Mouse (Mus musculus): ENCODE results near the gene Mchr1. TPM values are rescaled to one million over a fixed set of nuclear protein-coding genes. Genes with fewer than 3 reads are reported as not detected.

Mchr1 gene
- total and polyA plus RNA-seq, 2 experiments from 2014 or later, result 4.5 to 4.7 TPM

DNA sequence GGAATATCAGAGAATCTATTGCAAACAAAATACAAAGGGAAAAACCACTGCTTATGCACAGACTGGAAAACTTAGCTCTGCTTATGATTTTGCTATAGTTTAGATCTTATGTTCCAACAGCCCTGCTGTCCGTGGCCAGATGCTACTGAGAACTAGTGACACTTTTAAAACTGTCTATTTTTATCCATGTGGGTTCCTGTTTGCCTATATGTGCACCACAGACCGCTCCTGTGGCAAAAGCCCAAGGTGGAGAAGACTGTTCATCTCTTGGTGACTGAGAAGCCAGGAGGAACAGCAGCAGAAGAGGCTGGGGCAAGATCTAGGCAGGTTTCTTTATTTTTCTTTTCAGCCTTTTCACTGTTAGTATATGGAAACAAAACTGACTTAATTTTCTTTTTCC is 32.1 kb downstream of the Mchr1 start:
- no peak overlapping the region for H3K27ac ChIP-seq (ENCODE audit: low read depth, low read length)
- no peaks in the 10 kb centered on the region for H3K36me3 ChIP-seq (ENCODE audit: insufficient read depth)
- DNase-seq (no peak), ATAC-seq (no peak)
- no peak for TF ChIP-seq CTCF (IDR thresholded peaks at IDR 0.05; ENCODE audit: low read depth)
- H3K27me3 ChIP-seq (ENCODE audit: insufficient read depth, low read length), result no peaks in the 10 kb centered on the region
- H3K9ac ChIP-seq, result no peak overlapping the region
- WGBS, result 79% methylated on average over 2 of the region's 2 CpGs
- no peak overlapping the region for H3K4me3 ChIP-seq (ENCODE audit: low read depth, low read length)
- H3K4me2 ChIP-seq (ENCODE audit: low read depth), result no peak overlapping the region
- 0 out of 2 replicates have a peak, but pooled peaks cover 4% of the 10 kb centered on the region for H3K4me1 ChIP-seq (ENCODE audit: insufficient read depth)
- H3K9me3 ChIP-seq (ENCODE audit: low read length), result no peaks in the 10 kb centered on the region

DNA sequence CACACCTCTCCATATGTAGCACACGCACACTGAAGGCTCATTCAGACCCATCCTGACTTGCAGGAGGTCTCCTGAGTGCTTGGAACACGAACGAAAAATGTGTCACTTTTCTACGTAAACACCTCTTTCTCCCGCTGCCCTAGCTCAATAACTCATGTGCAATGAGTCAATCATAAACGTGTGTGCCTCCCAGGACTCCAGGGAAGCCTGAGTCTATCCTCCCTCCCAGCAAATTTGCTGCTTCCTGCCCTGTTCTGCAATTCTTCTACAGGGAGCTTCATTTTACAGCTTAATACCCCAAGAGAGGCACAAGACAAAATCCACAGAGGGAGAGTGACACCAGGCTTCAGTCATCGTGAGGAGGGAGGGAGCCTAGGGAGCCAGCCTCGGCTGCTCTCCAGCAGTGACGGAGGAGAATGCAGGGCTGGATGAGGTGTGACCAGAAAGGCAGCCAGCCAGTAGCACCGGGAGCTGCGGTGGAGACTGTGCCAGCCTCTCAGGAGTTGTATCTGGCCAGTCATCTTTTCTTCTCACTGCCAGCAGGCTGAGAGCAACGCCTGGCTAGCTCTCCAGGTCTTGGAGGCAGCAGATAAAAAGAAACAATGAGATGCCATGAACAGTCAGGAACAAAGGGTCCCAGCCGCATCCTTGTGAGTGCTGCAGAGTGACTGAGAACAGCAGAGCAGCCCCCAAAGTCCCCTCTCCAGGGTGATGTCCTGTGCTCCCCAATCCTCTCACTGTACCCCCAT is 37.2 kb downstream of the Mchr1 start:
- TF ChIP-seq CTCF (IDR thresholded peaks at IDR 0.05; ENCODE audit: low read depth), result no peak
- H3K9ac ChIP-seq, result peak overlapping the region; percentile 44
- no peaks in the 10 kb centered on the region for H3K27me3 ChIP-seq (ENCODE audit: insufficient read depth, low read length)
- DNase-seq, result peak; percentile 73
- H3K4me1 ChIP-seq (ENCODE audit: insufficient read depth), result 0 out of 2 replicates have a peak, but pooled peaks cover 11% of the 10 kb centered on the region
- H3K9me3 ChIP-seq (ENCODE audit: low read length), result no peaks in the 10 kb centered on the region
- peak overlapping the region; percentile 66 for H3K27ac ChIP-seq (ENCODE audit: low read depth, low read length)
- H3K36me3 ChIP-seq (ENCODE audit: insufficient read depth), result no peaks in the 10 kb centered on the region
- H3K4me2 ChIP-seq (ENCODE audit: low read depth), result peak overlapping the region; percentile 21; the same call in 1 of the 2 replicates
- no peak overlapping the region for H3K4me3 ChIP-seq (ENCODE audit: low read depth, low read length)
- peak; percentile 86 for ATAC-seq
- WGBS, result 16% methylated on average over 13 of the region's 13 CpGs

DNA sequence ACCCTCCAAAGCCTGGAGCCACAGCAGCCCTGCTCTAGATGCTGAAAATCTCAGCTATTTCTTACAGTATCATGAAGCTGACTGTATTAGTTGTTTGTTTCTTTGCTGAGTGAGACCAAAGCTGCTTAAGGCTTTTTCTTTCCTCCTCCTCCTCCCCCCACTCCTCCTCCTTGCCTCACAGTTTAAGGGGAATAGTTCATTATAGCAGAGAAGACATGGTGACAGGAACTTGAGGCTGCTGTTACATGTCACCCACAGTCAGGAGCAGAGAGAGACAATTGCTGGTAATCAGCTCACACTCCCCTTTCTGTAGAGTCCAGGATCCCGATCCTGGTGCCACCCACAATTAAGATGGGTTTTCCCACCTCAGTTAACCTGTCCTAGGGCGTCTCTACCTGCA is 38.1 kb downstream of the Mchr1 start:
- peak; percentile 43; the same call in 1 of the 2 replicates for ATAC-seq
- WGBS, result 47% methylated on average over 2 of the region's 2 CpGs
- no peaks in the 10 kb centered on the region for H3K36me3 ChIP-seq (ENCODE audit: insufficient read depth)

DNA sequence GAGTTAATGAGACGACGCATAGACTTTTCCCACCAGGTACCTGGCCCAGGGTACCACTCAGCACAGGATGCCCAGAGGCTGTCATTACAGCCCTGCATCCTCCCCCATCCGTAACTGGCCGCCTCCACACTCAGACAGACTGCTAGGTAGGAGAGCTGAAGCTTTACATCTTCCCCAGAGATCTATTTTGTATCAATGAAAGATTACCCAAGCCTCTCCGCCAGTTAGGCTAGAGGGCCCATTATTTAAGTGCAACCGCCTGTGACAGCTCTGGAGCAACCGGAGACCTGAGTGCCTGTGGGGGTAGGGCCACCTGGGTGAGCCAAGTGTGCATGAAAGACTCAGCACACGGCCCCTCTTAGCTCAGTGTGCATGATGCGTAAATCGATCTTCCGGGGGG is 42.6 kb downstream of the Mchr1 start:
- no peak overlapping the region for H3K27ac ChIP-seq (ENCODE audit: low read depth, low read length)
- TF ChIP-seq CTCF (IDR thresholded peaks at IDR 0.05; ENCODE audit: low read depth), result no peak
- H3K9ac ChIP-seq, result no peak overlapping the region
- H3K4me2 ChIP-seq (ENCODE audit: low read depth), result no peak overlapping the region
- no peaks in the 10 kb centered on the region for H3K27me3 ChIP-seq (ENCODE audit: insufficient read depth, low read length)
- H3K9me3 ChIP-seq (ENCODE audit: low read length), result no peaks in the 10 kb centered on the region
- WGBS, result 8% methylated on average over 11 of the region's 11 CpGs
- H3K36me3 ChIP-seq (ENCODE audit: insufficient read depth), result no peaks in the 10 kb centered on the region
- 0 out of 2 replicates have a peak, but pooled peaks cover 2% of the 10 kb centered on the region for H3K4me1 ChIP-seq (ENCODE audit: insufficient read depth)
- ATAC-seq (no peak; the same call in 1 of the 2 replicates), DNase-seq (no peak)
- no peak overlapping the region for H3K4me3 ChIP-seq (ENCODE audit: low read depth, low read length)

More for the DNA sequence above, 38.1 kb downstream of the Mchr1 start:
- H3K4me2 ChIP-seq (ENCODE audit: low read depth), result no peak overlapping the region
- H3K9me3 ChIP-seq (ENCODE audit: low read length), result no peaks in the 10 kb centered on the region
- 0 out of 2 replicates have a peak overlapping the region, but pooled peaks have one; percentile 66 for H3K27ac ChIP-seq (ENCODE audit: low read depth, low read length)
- no peak overlapping the region for H3K9ac ChIP-seq
- peak; percentile 26 for DNase-seq
- H3K27me3 ChIP-seq (ENCODE audit: insufficient read depth, low read length), result no peaks in the 10 kb centered on the region
- no peak for TF ChIP-seq CTCF (IDR thresholded peaks at IDR 0.05; ENCODE audit: low read depth)
- H3K4me3 ChIP-seq (ENCODE audit: low read depth, low read length), result no peak overlapping the region
- 0 out of 2 replicates have a peak, but pooled peaks cover 11% of the 10 kb centered on the region for H3K4me1 ChIP-seq (ENCODE audit: insufficient read depth)

DNA sequence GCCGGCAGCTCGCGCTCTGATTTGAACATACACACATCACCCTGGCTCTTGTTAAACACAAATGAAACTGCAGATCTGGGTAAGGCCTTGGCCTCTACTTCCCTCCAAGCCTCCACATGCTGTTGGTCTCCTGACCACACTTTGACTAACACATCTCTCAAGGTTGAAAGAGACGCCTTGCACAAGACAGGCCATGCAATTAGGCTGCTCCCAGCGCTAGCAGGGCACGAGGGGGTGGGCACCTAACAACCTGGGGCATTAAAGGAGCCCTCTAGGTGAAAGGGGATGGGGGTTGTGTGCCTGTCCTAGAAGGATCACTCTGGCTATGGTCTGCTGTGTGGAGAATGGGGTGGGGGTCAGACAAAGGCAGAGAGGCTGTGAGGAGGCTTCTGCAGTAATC is 43.4 kb downstream of the Mchr1 start:
- ATAC-seq, result no peak
- Histone ChIP-seq H3K4me1 (ENCODE audit: insufficient read depth) (no peaks in the 10 kb centered on the region), H3K9ac (no peak overlapping the region), H3K4me3 (ENCODE audit: low read depth, low read length) (no peak overlapping the region), H3K9me3 (ENCODE audit: low read length) (no peaks in the 10 kb centered on the region), H3K27ac (ENCODE audit: low read depth, low read length) (no peak overlapping the region), H3K36me3 (ENCODE audit: insufficient read depth) (no peaks in the 10 kb centered on the region), H3K4me2 (ENCODE audit: low read depth) (no peak overlapping the region), H3K27me3 (ENCODE audit: insufficient read depth, low read length) (no peaks in the 10 kb centered on the region)
- TF ChIP-seq CTCF (IDR thresholded peaks at IDR 0.05; ENCODE audit: low read depth), result no peak
- DNase-seq, result no peak
- WGBS, result 47% methylated on average over 6 of the region's 6 CpGs

DNA sequence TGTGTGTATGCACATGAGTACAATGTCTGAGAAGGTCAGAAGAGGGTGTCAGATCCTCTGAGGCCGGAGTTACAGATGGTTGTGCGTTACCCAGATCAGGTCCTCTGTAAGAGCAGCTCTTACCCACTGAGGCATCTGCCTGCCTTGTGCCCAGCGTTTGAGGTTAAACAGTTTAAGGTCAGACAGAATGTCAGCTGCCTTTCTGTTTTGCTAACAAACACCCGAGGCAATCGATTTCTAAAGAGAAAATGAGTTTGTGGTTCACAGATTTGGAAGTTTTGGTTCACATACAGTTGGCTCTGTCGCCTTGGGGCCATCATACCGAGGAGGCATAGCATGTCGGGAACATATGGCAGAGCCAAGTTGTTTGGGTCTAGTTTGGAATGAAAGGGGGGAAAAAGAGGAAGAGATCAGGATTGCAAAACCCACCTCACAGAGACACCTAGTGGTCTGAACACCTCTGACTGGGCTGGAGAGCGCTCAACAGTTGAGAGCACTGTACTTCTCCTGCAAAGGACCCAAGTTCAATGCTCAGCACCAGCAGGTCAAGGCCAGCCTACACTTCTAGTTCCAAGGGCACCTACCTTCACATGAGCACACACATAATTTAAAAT is 48.9 kb downstream of the Mchr1 start:
- DNase-seq (no peak), ATAC-seq (no peak)
- H3K4me3 ChIP-seq (ENCODE audit: low read depth, low read length), result no peak overlapping the region
- no peaks in the 10 kb centered on the region for H3K4me1 ChIP-seq (ENCODE audit: insufficient read depth)
- no peak overlapping the region for H3K27ac ChIP-seq (ENCODE audit: low read depth, low read length)
- 80% methylated on average over 9 of the region's 9 CpGs for WGBS
- H3K9me3 ChIP-seq (ENCODE audit: low read length), result no peaks in the 10 kb centered on the region
- H3K36me3 ChIP-seq (ENCODE audit: insufficient read depth), result no peaks in the 10 kb centered on the region
- no peak overlapping the region for H3K4me2 ChIP-seq (ENCODE audit: low read depth)
- 0 out of 2 replicates have a peak, but pooled peaks have one; percentile 14 for TF ChIP-seq CTCF (IDR thresholded peaks at IDR 0.05; ENCODE audit: low read depth)
- no peaks in the 10 kb centered on the region for H3K27me3 ChIP-seq (ENCODE audit: insufficient read depth, low read length)
- H3K9ac ChIP-seq, result no peak overlapping the region

Other genes with a start within 250 kb of the Mchr1 start
- 23.8 and 26.0 TPM in 2 replicates for gene Mrtfa, start 44.7 kb upstream of the Mchr1 start, total RNA-seq (2014; rRNA removed)
- 15.5 and 19.6 TPM in 2 replicates for gene Mrtfa, start 44.7 kb upstream of the Mchr1 start, polyA plus RNA-seq (2015; fragmentation: Nextera tagmentation; extraction: Ambion mirVana)
- gene Slc25a17, start 125.3 kb downstream of the Mchr1 start, total RNA-seq (2014; rRNA removed), result 78.8 and 80.7 TPM in 2 replicates
- 121 and 123 TPM in 2 replicates for gene Slc25a17, start 125.3 kb downstream of the Mchr1 start, polyA plus RNA-seq (2015; fragmentation: Nextera tagmentation; extraction: Ambion mirVana)
- 140 and 143 TPM in 2 replicates for gene St13, start 164.6 kb downstream of the Mchr1 start, total RNA-seq (2014; rRNA removed)
- gene St13, start 164.6 kb downstream of the Mchr1 start, polyA plus RNA-seq (2015; fragmentation: Nextera tagmentation; extraction: Ambion mirVana), result 206 and 223 TPM in 2 replicates
- gene Xpnpep3, start 164.6 kb downstream of the Mchr1 start, total RNA-seq (2014; rRNA removed), result 6.5 and 8.5 TPM in 2 replicates
- 4.3 and 7.4 TPM in 2 replicates for gene Xpnpep3, start 164.6 kb downstream of the Mchr1 start, polyA plus RNA-seq (2015; fragmentation: Nextera tagmentation; extraction: Ambion mirVana)
- gene Dnajb7, start 172.8 kb downstream of the Mchr1 start, total RNA-seq (2014; rRNA removed), result not detected in 2 replicates
- 0.18 TPM in 1 of 2 replicates, not detected in the other for gene Dnajb7, start 172.8 kb downstream of the Mchr1 start, polyA plus RNA-seq (2015; fragmentation: Nextera tagmentation; extraction: Ambion mirVana)
- 193 and 223 TPM in 2 replicates for gene Rbx1, start 230.8 kb downstream of the Mchr1 start, total RNA-seq (2014; rRNA removed)
- gene Rbx1, start 230.8 kb downstream of the Mchr1 start, polyA plus RNA-seq (2015; fragmentation: Nextera tagmentation; extraction: Ambion mirVana), result 446 and 469 TPM in 2 replicates

All from forebrain, postnatal 0 days (tissue).